Mouse (Mus musculus): Measurements from ENCODE around the gene Gm6268.

The Gm6268 gene

GRCm38 (mm10) chrX:36400980-36401379, at the start of gene Gm6268:
TSS of gene Gm6268 (plus strand) at chrX:36401280.
- DNase-seq (ENCODE audit: extremely low read depth, low read depth), result no peak

DNA sequence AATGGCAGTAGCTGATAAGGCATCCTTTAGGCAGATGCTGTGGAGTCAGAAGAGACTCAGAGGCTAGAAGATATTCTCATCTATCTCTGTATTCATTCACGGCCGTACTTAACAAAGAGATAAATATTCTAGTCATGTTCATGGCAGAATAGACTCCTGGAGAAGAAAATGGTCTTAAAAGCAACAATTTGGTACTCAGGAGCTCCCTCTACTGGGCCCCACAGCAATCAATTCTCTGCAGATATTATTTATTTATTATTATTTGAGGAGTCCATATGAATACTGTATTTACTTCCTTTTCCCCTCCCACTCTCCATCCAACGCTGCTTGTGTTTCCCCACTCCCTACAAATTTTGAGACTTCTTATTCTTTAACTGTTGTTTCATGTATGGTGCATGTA, 48.6 kb upstream of the Gm6268 start:
- peak; percentile 6 for DNase-seq (ENCODE audit: extremely low read depth, low read depth)

DNA sequence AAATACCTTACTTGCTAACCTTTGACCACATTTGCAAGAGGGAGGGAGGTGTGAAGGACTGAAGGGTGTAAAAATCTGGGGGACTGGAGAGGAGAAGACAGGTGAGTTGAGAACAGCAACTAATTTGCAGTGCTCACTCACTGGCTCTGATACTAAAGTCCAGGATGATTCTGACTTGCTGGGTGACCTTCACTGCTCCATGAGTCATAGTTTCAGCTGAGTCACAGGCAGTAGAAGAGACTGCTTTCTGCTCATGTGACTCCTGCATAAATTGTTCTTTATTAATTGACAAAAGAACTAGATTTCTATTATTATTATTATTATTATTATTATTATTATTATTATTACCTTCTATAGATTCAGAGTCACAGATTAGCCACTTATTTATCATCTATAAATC, 15.7 kb upstream of the Gm6268 start:
- DNase-seq (ENCODE audit: extremely low read depth, low read depth), result no peak

- no peak for DNase-seq (ENCODE audit: extremely low read depth, low read depth)
These were observed 11.1 kb upstream of the Gm6268 start for GRCm38 (mm10) chrX:36389971-36390370.

DNA sequence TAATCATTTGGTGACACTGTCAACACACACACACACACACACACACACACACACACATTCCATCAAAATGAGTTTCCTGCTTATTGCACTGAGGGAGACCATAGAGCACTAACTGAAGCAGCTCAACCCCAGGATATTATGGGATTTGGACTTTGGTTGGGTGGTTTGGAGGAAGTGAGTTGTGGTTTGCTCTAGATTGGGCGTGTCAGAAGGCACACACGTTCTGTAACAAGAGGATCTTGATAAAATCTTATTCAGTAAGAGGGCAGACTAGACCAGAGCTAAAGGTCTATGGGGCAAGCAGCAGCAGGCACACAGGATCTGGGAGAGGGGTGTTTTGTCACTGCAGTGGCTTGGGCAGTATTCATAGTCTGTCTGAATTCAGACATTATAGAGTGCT, 10.6 kb upstream of the Gm6268 start:
- DNase-seq (ENCODE audit: extremely low read depth, low read depth), result no peak

DNA sequence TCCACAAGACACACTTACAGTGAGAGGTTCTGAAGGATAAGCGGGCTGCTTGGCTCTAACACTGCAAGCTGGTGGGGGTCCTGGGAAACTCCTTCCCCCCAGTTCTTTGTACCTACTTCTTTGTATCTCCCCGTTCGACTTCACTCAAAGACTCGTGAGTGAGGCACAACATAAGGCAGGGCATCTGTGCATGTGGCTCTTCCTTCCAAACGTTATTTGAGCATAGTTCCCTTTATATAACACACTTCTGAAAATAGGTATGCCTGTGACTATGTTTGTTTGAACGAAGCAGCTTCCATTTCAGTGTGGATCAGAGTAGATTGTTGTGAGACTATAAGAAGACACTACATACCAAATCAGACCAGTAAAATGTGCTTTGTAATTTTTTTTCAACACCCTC, 8.4 kb upstream of the Gm6268 start:
- DNase-seq (ENCODE audit: extremely low read depth, low read depth), result no peak

DNA sequence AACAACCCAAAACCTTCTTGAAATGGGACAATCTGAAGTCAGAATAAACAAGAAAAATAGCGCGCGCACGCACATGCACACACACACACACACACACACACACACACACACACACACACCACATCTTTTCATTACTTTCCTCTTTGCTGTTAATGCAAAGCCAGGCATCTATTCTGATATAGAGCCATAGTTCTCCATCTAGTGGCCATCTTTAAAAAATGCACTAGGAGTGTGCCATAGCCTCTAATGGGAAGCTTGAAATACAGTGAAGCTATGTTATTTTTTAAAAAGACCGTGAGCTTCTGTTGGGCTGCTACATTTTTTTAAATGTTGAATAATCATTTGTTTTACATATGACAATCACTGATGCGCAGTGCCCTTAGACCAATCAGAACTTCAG, 7.8 kb upstream of the Gm6268 start:
- DNase-seq (ENCODE audit: extremely low read depth, low read depth), result no peak

DNA sequence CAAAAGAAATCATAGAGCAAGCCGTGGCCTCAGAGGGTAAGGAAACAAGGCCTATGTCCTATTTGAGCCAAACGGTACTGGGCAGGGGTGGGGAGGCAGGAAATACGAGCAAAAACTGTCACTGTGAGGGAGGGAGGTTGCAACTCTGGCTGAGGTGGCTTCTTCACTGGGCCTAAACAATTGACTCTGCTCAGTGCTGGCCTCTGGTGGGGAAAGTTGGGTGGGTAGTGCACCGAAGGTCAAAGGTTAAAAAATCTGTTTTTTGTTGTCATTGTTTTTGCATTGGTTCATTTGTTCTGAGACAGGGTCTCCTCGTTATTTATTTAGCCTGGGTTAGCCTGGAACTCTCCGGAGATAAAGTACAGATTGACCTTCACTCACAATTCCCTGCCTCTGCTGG, 1.2 kb downstream of the Gm6268 start:
- no peak for DNase-seq (ENCODE audit: extremely low read depth, low read depth)

GRCm38 (mm10) chrX:36419153-36419552, 18.1 kb downstream of the Gm6268 start:
- no peak for DNase-seq (ENCODE audit: extremely low read depth, low read depth)

- peak; percentile 18 for DNase-seq (ENCODE audit: extremely low read depth, low read depth)
These were observed 33.9 kb downstream of the Gm6268 start for GRCm38 (mm10) chrX:36434993-36435392.

- DNase-seq (ENCODE audit: extremely low read depth, low read depth), result peak; percentile 41
These were observed 36.9 kb downstream of the Gm6268 start for GRCm38 (mm10) chrX:36437932-36438331.

Measured in MEL-GATA-1-ER (cell line).